Mouse (Mus musculus) kidney, postnatal 4 days (tissue): ENCODE data around the gene Rab5b.
"Not testable (repeated sequence)": the region's sequence is repeated elsewhere in the genome, so short reads cannot be mapped to it uniquely, and the experiment has no call there.

Source experiments
- DNase-seq, 2 experiments: peaks; one replicate each; pipeline ENCODE4 v3.0.0; 2021; ENCODE audit warnings: mixed read lengths in 2 of 2

Rab5b gene

DNA sequence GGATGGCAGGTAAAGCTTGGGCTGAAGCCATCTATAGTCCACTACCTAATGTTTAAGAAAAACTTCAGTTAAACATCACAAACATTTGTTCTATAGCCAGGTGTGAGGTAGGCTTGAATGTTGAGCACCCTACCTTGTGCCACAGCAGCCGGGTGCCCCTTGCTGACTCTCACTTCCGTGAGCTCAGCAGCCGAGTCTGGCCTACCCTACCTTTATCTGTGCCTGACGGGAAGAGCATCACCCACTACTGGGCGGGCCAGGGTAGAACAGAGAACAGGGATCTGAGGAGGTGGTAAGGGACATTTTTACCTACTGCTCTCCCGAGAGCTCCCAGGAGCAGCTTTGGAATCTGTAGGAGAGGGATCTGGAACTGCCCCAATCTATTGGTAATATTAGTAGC is 53.3 kb downstream of the Rab5b start:
- no peak for DNase-seq

DNA sequence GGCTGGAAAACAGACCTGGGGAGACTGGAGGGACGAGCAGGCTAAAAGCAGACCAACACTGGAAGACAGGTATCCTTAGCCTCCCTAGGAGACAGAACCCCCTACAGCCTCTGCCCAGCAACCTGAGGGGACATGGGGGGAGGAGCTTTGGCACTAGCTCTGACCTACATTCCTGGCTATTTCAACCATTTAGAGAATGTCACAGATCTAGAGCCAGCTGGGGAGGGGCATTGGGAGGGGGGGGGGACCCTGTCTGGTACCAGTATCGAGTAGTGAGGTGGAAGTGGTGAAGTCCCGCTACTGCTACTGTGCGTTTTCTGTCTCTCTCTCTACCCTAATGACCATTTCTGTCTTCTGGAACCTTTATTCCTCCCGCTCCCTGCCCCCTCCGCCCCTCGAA is 54.2 kb downstream of the Rab5b start:
- DNase-seq, result no peak

DNA sequence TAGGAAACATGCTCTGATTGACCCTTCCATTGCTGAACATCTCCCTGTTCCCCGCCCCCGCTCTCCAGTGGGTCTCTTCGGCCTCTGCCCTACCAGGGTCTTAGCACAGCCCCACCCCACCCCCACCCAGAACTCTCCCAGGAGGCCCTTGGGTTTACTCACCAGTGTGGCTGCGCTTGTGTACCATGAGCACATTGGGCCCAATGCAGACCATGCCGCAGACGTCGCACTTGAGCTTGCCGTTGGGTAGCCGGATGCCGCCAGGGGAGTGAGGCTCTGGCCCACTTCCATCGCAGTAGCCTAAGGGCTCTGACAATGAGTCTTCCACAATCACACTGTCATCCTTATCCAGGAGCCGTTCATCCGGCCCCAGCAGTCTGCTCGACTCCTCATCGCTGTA is 55.2 kb downstream of the Rab5b start:
- DNase-seq, result no peak

DNA sequence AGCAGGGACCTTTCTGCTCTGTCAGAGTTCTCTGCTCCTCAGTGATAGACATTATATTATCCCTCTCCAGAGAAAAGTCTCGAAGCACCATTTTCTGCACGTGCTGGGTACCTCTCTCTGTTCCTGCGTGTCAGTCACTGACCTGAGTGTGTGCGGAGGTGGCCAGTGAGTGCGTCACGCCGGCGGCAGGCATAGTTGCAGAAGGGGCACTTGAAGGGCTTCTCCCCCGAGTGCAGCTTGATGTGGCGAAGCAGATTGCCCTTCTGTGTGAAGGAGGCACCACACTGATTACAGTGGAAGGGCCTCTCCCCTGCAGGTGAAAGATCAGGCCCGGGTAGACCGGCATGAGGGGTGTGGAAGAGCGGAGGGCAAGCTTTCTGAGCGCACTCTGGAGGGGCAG is 56.1 kb downstream of the Rab5b start:
- DNase-seq, result no peak

GRCm38 (mm10) chr10:128637011-128637410 is 59.1 kb downstream of the Rab5b start:
- peak in 1 of 2 experiments; percentile 30 for DNase-seq

GRCm38 (mm10) chr10:128636561-128636960 is 59.5 kb downstream of the Rab5b start:
- DNase-seq, result peak in 1 of 2 experiments; percentile 19

GRCm38 (mm10) chr10:128635697-128636096 is 60.4 kb downstream of the Rab5b start:
- DNase-seq, result no peak

DNA sequence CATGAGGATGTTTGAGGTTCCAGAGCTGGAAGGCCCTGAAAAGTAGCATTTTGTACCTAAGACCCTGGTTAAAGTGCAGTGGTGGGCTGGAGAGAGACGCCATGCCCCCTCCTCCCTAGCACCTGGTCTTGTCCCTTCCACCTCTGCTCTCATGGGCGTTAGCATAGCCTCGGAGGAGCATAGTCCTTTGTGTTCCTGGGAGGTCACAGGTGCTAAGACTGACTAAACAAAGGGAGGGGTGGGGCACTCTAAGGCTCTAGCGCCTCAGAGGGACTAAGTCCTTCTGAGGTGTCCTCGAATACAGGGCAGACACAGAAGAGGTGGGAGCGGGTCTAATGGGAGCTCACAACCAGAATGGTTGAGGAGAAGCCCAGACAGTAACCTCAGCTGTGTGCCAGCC is 64.5 kb downstream of the Rab5b start:
- DNase-seq, result no peak

- not testable (repeated sequence) for DNase-seq
Observed at GRCm38 (mm10) chr10:128630306-128630705, 65.8 kb downstream of the Rab5b start.

- no peak for DNase-seq
Observed at GRCm38 (mm10) chr10:128629746-128630145, 66.3 kb downstream of the Rab5b start.

DNA sequence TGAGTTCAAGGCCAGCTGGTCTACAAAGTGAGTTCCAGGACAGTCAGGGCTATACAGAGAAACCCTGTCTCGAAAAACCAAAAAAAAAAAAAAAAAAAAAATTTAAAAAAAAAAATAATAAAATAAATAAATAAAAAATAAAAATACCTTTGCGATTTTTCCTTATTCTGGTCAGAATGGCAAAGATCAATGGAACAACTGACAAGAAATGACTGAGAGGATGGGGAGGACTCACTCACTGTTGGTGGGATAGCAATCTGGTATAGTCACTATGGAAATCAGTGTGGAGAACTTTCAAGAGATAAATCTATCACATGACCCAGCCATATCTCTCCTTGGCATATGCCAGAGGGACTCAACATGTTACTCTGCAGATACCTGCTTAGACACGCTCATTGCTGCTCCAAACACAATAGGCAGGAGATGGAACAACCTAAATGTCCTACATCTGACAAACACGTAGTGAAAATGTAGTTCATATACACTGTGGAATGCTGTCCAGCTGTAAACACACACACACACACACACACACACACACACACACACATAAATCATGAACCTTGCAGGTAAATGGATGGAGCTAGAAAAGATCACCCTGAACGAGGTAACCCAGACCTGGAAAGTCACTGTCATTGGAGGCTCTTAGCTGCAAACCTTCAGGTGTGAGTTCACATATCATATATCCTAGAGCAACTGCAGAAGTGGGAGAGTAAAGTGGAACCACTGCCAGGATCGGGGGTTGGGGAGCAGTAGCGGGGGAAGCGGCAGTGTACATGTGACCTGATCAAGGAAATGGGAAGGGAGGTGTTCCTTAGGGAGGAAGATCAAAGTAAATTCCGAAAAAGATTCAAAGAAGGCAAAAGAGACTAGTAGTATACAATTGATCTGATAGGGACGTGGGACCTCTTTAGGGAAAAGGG is 68.4 kb downstream of the Rab5b start:
- DNase-seq, result no peak
